Mouse (Mus musculus): Measurements from ENCODE around the gene Cobl. TPM values are rescaled to one million over a fixed set of nuclear protein-coding genes. Genes with fewer than 3 reads are reported as not detected.

Gene Cobl
- polyA plus RNA-seq (2012; rRNA removed), result 3.8 and 3.9 TPM in 2 replicates

DNA sequence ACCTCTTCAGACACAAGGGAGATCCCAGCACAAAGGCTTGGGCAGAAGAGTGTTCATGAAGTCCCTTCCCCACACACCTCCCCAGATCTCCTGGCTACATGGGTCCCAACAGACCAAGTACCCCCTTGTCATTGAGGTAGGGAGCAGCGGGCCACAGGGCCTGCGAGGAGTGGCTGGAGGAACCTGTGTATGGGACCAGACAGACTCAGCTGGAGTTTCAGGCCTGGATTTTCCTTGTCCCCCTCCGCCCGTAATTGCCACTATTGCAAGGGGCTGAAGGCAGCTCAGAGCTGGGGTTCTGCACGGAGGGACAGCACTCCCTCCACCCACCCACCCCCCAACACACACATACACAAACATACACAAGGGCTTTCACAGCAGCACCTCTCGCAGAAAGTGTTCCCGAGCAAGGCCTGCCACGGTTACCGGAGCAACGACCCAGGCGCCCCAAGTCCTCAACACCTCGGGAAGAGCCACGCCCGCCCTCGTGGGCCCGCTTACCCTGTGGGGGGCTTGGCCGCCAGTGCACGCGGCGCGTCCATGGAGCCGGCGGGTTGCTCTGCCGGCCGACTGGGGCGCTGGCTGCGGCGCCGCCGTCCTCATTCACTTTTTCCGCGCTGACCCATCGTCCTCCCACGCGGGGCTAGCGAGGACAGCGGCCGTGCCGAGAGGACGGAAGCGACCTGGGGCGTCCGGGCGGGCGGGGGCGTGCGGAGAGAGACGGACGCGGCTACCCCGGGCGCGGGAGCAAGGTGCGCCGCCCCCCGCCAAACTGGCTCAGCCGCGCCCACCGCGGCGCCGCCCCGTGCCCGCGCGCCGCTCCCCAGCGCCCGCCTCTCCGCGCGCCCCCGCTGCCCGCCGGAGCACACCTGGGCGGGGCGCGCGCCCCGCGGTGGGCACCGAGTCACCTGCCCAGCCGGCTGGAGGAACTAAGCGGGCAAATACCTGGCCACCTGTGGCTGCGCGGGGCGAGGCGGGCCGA, at the start of gene Cobl:
TSS of gene Cobl (minus strand) at position 780 of the 982 bp plus-strand sequence.

All from stomach, adult 2 months (tissue).